Mouse (Mus musculus): ENCODE data around the gene Coq7.

GRCm38 (mm10) chr7:118483996-118484395 is 49.2 kb downstream of the Coq7 start:
- TF ChIP-seq FLI1 (IDR thresholded peaks at IDR 0.05; ENCODE audit: low read length) (no peak), GATA1 (IDR thresholded peaks at IDR 0.05; ENCODE audit: borderline replicate concordance, low read length) (no peak)

All from megakaryocyte, embryonic 14.5 days (primary cell).